Mouse (Mus musculus) ES-Bruce4 (cell line): ENCODE data around the gene Rbm8a2. TPM values are rescaled to one million over a fixed set of nuclear protein-coding genes. Genes with fewer than 3 reads are reported as not detected.

Experiments used
- H3K27ac ChIP-seq: 2 replicates; pipeline ENCODE4 v1.5.1; 2012; ENCODE audit warnings: low read length, inconsistent platforms; ENCODE audit not compliant: insufficient read depth
- H3K27me3 ChIP-seq: 2 replicates; pipeline ENCODE4 v1.6.1; 2012; ENCODE audit warnings: mild to moderate bottlenecking, low read length, inconsistent platforms; ENCODE audit not compliant: control insufficient read depth, poor library complexity, insufficient read depth, severe bottlenecking
- H3K36me3 ChIP-seq: 2 replicates; pipeline ENCODE4 v1.6.1; 2012; ENCODE audit warnings: inconsistent platforms, mild to moderate bottlenecking, low read length, moderate library complexity; ENCODE audit not compliant: control insufficient read depth, poor library complexity, insufficient read depth, severe bottlenecking
- H3K4me1 ChIP-seq: one replicate; pipeline ENCODE4 v1.8.1; 2011; ENCODE audit warnings: low read length; ENCODE audit not compliant: control insufficient read depth, insufficient read depth
- H3K4me3 ChIP-seq: 2 replicates; pipeline ENCODE4 v1.5.1; 2011; ENCODE audit warnings: low read depth, mild to moderate bottlenecking, low read length
- H3K9ac ChIP-seq: 2 replicates; pipeline ENCODE4 v1.6.1; 2012; ENCODE audit warnings: low read depth, mild to moderate bottlenecking, inconsistent platforms; ENCODE audit not compliant: poor library complexity, severe bottlenecking
- H3K9me3 ChIP-seq: replicated peaks from 2 replicates; pipeline ENCODE4 v1.6.1; 2012; ENCODE audit warnings: mild to moderate bottlenecking, low read length, inconsistent platforms; ENCODE audit not compliant: control insufficient read depth, poor library complexity, insufficient read depth, severe bottlenecking
- CTCF ChIP-seq: IDR thresholded peaks from one replicate; pipeline ENCODE4 v1.8.1; 2011; ENCODE audit warnings: low read depth, low read length
- EP300 ChIP-seq: IDR thresholded peaks from 2 replicates; pipeline ENCODE4 v1.6.1; 2011; ENCODE audit warnings: low read depth, low read length; ENCODE audit not compliant: insufficient read depth
- POLR2A ChIP-seq: IDR thresholded peaks from one replicate; pipeline ENCODE4 v1.8.1; 2011; ENCODE audit warnings: low read length; ENCODE audit not compliant: insufficient read depth
- polyA plus RNA-seq: library from polyadenylated mRNA; stranded (reverse); fragments of >200 nt; gene quantifications from 2 replicates; pipeline ENCODE4 v1.2.4, GENCODE M21; 2011; ENCODE audit warnings: low read depth; ENCODE audit not compliant: missing spikeins, insufficient read depth, insufficient read length

Rbm8a2 gene
- polyA plus RNA-seq, 1 experiment: 2.3 TPM

- no peak for TF ChIP-seq EP300
- H3K4me1 ChIP-seq: peaks cover 2% of the 10 kb centered on the region
- peaks cover 8% of the 10 kb centered on the region; the same call in 1 of the 2 replicates for H3K9me3 ChIP-seq
- H3K27ac ChIP-seq: no peak overlapping the region
- no peak overlapping the region for H3K4me3 ChIP-seq
- H3K36me3 ChIP-seq: no peaks in the 10 kb centered on the region
- H3K27me3 ChIP-seq: no peaks in the 10 kb centered on the region
- no peak overlapping the region for H3K9ac ChIP-seq
These were observed 32.6 kb upstream of the Rbm8a2 start for GRCm38 (mm10) chr1:176011535-176011934.

GRCm38 (mm10) chr1:176011072-176011471 lies 32.2 kb upstream of the Rbm8a2 start:
- Histone ChIP-seq H3K4me3 (no peak overlapping the region), H3K27me3 (no peaks in the 10 kb centered on the region), H3K9me3 (peaks cover 8% of the 10 kb centered on the region; the same call in 1 of the 2 replicates), H3K36me3 (no peaks in the 10 kb centered on the region), H3K27ac (no peak overlapping the region), H3K4me1 (peaks cover 2% of the 10 kb centered on the region), H3K9ac (no peak overlapping the region)
- no peak for TF ChIP-seq EP300
- TF ChIP-seq CTCF: no peak
- no peak for TF ChIP-seq POLR2A

- Histone ChIP-seq H3K27ac (no peak overlapping the region), H3K4me3 (no peak overlapping the region), H3K9ac (no peak overlapping the region), H3K9me3 (peaks cover 8% of the 10 kb centered on the region; the same call in 1 of the 2 replicates), H3K4me1 (no peaks in the 10 kb centered on the region), H3K36me3 (no peaks in the 10 kb centered on the region), H3K27me3 (no peaks in the 10 kb centered on the region)
- TF ChIP-seq POLR2A (no peak), EP300 (no peak), CTCF (no peak)
These were observed 29.5 kb upstream of the Rbm8a2 start for GRCm38 (mm10) chr1:176008411-176008810.

- TF ChIP-seq CTCF (no peak), POLR2A (no peak), EP300 (no peak)
- H3K9me3 ChIP-seq: no peaks in the 10 kb centered on the region
- no peaks in the 10 kb centered on the region for H3K36me3 ChIP-seq
- H3K4me1 ChIP-seq: no peaks in the 10 kb centered on the region
- no peak overlapping the region for H3K4me3 ChIP-seq
- H3K9ac ChIP-seq: no peak overlapping the region
- H3K27me3 ChIP-seq: no peaks in the 10 kb centered on the region
- no peak overlapping the region for H3K27ac ChIP-seq
These were observed 21.7 kb upstream of the Rbm8a2 start for GRCm38 (mm10) chr1:176000599-176000998.

GRCm38 (mm10) chr1:175997076-175997651 lies 18.2 kb upstream of the Rbm8a2 start:
- no peaks in the 10 kb centered on the region for H3K27me3 ChIP-seq
- no peak overlapping the region for H3K9ac ChIP-seq
- no peaks in the 10 kb centered on the region for H3K9me3 ChIP-seq
- H3K36me3 ChIP-seq: no peaks in the 10 kb centered on the region
- TF ChIP-seq CTCF (no peak), EP300 (no peak), POLR2A (no peak)
- no peaks in the 10 kb centered on the region for H3K4me1 ChIP-seq
- H3K4me3 ChIP-seq: no peak overlapping the region
- H3K27ac ChIP-seq: no peak overlapping the region

- TF ChIP-seq POLR2A (no peak), CTCF (no peak), EP300 (no peak)
- no peaks in the 10 kb centered on the region for H3K4me1 ChIP-seq
- no peak overlapping the region for H3K27ac ChIP-seq
These were observed 10.0 kb upstream of the Rbm8a2 start for GRCm38 (mm10) chr1:175988912-175989311.

More at GRCm38 (mm10) chr1:175988912-175989311, 10.0 kb upstream of the Rbm8a2 start:
- Histone ChIP-seq H3K36me3 (no peaks in the 10 kb centered on the region), H3K9me3 (no peaks in the 10 kb centered on the region), H3K4me3 (no peak overlapping the region), H3K27me3 (no peaks in the 10 kb centered on the region), H3K9ac (no peak overlapping the region)
